Mouse (Mus musculus) stomach, embryonic 16.5 days (tissue): Measurements from ENCODE around the gene Mfap4. TPM values are rescaled to one million over a fixed set of nuclear protein-coding genes. Genes with fewer than 3 reads are reported as not detected.

Experiments
- ATAC-seq: fragments of 200-750 bp; cut with Nextera tagmentation; 2 replicates; pipeline ENCODE4 v1.8.0; 2017; ENCODE audit warnings: moderate number of reproducible peaks, moderate TSS enrichment; ENCODE audit not compliant: insufficient read depth, low FRiP score
- H3K27ac ChIP-seq: fragments of 300-500 bp; sonication (generic); 2 replicates; pipeline ENCODE4 v1.5.1; 2014; ENCODE audit warnings: low read length
- H3K27me3 ChIP-seq: fragments of 300-500 bp; sonication (generic); 2 replicates; pipeline ENCODE4 v1.6.1; 2014; ENCODE audit warnings: low read length, control low read depth, mixed read lengths; ENCODE audit not compliant: control insufficient read depth, insufficient read depth
- H3K36me3 ChIP-seq: fragments of 300-500 bp; sonication (generic); 2 replicates; pipeline ENCODE4 v1.6.1; 2014; ENCODE audit warnings: low read length; ENCODE audit not compliant: control insufficient read depth, insufficient read depth
- H3K4me1 ChIP-seq: fragments of 300-500 bp; sonication (generic); 2 replicates; pipeline ENCODE4 v1.6.1; 2014; ENCODE audit warnings: low read length, control low read depth, mixed read lengths; ENCODE audit not compliant: control insufficient read depth, insufficient read depth
- H3K4me2 ChIP-seq: fragments of 300-500 bp; sonication (generic); 2 replicates; pipeline ENCODE4 v1.6.1; 2014; ENCODE audit warnings: low read depth, low read length, mixed read lengths
- H3K4me3 ChIP-seq: fragments of 300-500 bp; sonication (generic); replicated peaks from 2 replicates; pipeline ENCODE4 v1.5.1; 2014; ENCODE audit warnings: mild to moderate bottlenecking, low read length
- H3K9ac ChIP-seq: fragments of 300-500 bp; sonication (generic); 2 replicates; pipeline ENCODE4 v1.6.1; 2014; ENCODE audit warnings: low read length
- H3K9me3 ChIP-seq: fragments of 300-500 bp; sonication (generic); replicated peaks from 2 replicates; pipeline ENCODE4 v1.6.1; 2016; ENCODE audit warnings: low read length, control low read depth; ENCODE audit not compliant: control insufficient read depth
- whole genome bisulfite sequencing: fragments of 180-500 bp; shearing (Covaris S2); extraction: QIAGEN DNeasy Blood & Tissue Kit; methylation state at CpG from one replicate; pipeline ENCODE4 v1.1.7; 2014; 5-methylcytosine and 5-hydroxymethylcytosine counted together
- polyA plus RNA-seq: library from polyadenylated mRNA; unstranded; fragments of >200 nt; fragmentation: Nextera tagmentation; extraction: Ambion mirVana; gene quantifications from 2 replicates; pipeline ENCODE4 v1.2.1, GENCODE M21; 2015

The Mfap4 gene
- polyA plus RNA-seq, 1 experiment from 2014 or later = 402 TPM

DNA sequence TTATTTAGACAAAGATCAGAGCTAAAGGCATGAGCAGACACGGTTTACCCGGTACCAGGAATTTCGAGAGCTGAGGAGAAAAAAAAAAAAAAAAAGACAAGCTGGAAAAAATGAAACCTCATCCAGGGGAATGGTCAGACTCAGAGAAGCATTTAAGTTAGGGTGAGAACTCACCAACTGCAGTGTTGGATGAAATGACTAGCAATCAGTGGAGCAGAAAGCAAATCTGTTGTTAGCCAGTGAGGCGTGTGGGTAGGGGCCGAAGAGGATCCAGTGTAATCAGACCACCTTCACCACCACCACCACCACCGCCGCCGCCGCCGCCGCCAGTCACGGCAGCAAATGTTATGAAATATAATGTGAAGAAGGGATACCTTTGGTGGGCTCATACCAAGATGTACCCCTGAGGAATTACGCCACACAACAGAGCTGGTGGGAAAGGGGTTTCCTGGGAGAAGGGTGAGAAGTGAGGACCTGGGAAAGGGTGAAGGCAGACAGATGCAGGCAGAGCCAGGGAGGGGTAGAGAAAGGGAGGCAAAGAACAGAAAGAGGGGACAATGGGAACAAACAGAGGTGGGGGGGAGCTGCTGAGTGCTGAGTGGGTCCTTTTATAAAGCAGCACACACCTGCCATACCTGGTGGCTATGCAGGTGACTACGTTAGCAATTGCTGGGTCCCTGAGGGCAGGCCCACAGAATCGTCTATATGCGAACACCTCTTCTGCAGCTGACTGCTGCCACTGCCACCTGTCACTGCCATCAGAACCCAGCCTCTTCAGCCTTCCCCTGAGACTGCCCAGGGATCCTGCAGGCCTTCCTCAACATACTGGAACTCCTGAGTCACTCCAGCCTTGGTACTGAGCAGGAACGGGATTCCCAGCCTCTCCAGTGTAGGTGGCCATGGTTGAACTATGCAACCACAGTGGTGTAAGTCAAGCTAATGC is 7.4 kb upstream of the Mfap4 start:
- Histone ChIP-seq H3K9me3 (no peaks in the 10 kb centered on the region), H3K27ac (no peak overlapping the region), H3K4me1 (peaks cover 10% of the 10 kb centered on the region; the same call in 1 of the 2 replicates), H3K4me3 (0 out of 2 replicates have a peak overlapping the region, but pooled peaks have one; percentile 12), H3K4me2 (peak overlapping the region; percentile 39), H3K36me3 (no peaks in the 10 kb centered on the region), H3K27me3 (no peaks in the 10 kb centered on the region), H3K9ac (no peak overlapping the region)
- 59% methylated on average over 17 of the region's 17 CpGs for WGBS
- ATAC-seq = no peak

DNA sequence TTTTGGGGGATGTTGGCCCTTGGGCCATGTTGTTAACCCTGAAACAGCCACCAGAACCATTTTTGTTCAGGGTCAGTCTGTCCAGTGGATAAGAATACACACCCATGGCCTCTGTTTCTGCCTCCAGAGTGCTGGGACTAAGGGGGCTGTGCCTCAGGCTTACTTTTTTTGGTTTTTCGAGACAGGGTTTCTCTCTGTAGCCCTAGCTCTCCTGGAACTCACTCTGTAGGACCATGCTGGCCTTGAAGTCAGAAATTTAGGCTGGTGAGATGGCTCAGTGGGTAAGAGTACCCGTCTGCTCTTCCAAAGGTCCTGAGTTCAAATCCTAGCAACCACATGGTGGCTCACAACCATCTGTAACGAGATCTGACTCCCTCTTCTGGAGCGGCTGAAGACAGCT is 6.4 kb upstream of the Mfap4 start:
- Histone ChIP-seq H3K9ac (no peak overlapping the region), H3K27ac (no peak overlapping the region), H3K36me3 (no peaks in the 10 kb centered on the region), H3K9me3 (no peaks in the 10 kb centered on the region), H3K4me2 (no peak overlapping the region), H3K4me3 (no peak overlapping the region), H3K27me3 (no peaks in the 10 kb centered on the region), H3K4me1 (peaks cover 12% of the 10 kb centered on the region)
- no peak for ATAC-seq
- 91% methylated on average over 4 of the region's 4 CpGs for WGBS

DNA sequence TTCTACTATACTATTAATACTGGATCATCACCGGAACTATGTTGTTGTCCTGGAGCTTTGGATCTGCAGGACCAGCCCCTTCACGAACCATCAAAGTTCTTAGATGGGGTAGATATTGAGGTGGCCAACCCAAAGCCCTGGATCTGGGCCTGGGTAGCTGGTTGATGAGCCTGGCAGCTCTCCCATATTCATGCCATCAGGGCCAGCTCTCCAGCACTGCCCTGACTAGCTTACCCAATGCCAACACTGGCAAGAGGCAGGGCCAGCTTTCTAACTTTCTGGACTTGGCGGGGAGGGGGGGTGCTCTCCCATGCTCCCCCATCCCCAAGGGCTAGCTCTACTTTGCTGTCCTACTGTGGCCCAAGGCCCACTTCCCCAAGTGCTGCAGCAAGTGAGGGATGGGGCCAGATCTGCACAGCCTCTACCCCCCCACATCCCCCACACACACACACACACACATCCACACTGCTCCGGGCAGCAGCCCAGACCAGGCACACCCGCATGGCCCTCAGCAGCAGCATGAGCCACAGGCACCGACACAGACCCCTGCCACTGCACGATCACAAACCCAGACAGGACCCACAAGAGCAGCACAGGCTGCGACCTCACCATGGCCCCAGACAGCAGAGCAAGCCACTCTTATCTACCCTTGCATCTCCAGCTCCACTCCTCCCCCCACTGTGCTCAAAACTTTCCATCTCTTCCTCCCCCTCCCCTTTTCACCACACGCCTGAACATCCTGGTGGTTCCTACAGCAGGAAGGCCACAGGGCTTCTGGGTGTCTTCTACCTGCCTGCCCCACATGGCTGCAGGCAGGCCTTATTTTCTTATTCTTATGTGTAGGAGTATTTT is 3.8 kb upstream of the Mfap4 start:
- no peaks in the 10 kb centered on the region for H3K9me3 ChIP-seq
- no peak for ATAC-seq
- peaks cover 16% of the 10 kb centered on the region for H3K4me1 ChIP-seq
- 55% methylated on average over 9 of the region's 9 CpGs for WGBS
- no peaks in the 10 kb centered on the region for H3K27me3 ChIP-seq
- no peaks in the 10 kb centered on the region for H3K36me3 ChIP-seq
- no peak overlapping the region for H3K4me2 ChIP-seq
- no peak overlapping the region for H3K9ac ChIP-seq
- H3K27ac ChIP-seq = no peak overlapping the region
- H3K4me3 ChIP-seq = no peak overlapping the region

DNA sequence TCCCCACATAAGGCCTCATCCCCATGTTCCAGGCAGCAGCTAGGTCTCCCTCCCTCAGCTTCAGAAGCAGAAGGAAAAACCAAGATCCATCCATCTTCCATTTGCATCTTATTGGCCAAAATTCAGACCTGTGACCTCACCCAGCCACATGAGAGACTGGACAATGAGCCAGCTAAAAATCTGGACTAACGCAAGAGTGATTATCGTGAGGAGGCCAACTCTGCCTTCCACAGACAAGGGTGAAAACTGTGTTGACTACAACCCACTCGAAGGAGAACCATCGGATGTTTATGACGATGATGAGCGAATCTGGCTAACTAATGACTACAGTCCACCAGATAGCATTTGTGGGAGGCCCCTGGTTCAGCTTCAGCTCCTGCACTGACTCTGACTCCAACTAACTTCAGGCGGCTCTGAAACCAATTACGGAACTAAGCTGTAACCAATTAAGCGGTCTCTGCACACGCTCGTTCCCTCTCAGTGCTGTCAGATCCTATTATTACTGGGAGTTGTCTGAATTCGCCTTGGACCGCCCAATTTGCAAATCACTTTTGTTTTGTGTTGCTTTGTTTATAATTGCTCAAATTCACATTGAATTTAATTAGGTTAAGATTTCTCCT is 1.9 kb upstream of the Mfap4 start:
- Histone ChIP-seq H3K4me2 (no peak overlapping the region), H3K9me3 (no peaks in the 10 kb centered on the region), H3K36me3 (peaks cover under 1% of the 10 kb centered on the region; the same call in 1 of the 2 replicates), H3K4me3 (no peak overlapping the region), H3K27ac (peak overlapping the region; percentile 99), H3K9ac (no peak overlapping the region), H3K27me3 (no peaks in the 10 kb centered on the region), H3K4me1 (peaks cover 25% of the 10 kb centered on the region)
- no peak for ATAC-seq
- WGBS = 76% methylated on average over 13 of the region's 13 CpGs

GRCm38 (mm10) chr11:61484256-61484612 is 997 bp upstream of the Mfap4 start:
- Histone ChIP-seq H3K4me1 (peaks cover 28% of the 10 kb centered on the region), H3K9me3 (no peaks in the 10 kb centered on the region), H3K27me3 (no peaks in the 10 kb centered on the region), H3K9ac (peak overlapping the region; percentile 69), H3K4me3 (0 out of 2 replicates have a peak overlapping the region, but pooled peaks have one; percentile 13), H3K27ac (peak overlapping the region; percentile 99), H3K4me2 (peak overlapping the region; percentile 60), H3K36me3 (peaks cover 8% of the 10 kb centered on the region)
- 21% methylated on average over 10 of the region's 10 CpGs for WGBS
- no peak for ATAC-seq

GRCm38 (mm10) chr11:61485541-61486457 is 568 bp downstream of the Mfap4 start:
- Histone ChIP-seq H3K4me2 (peak overlapping the region; percentile 60), H3K27ac (peak overlapping the region; percentile 99), H3K4me3 (peak overlapping the region; percentile 55), H3K9ac (peak overlapping the region; percentile 79), H3K27me3 (no peaks in the 10 kb centered on the region), H3K9me3 (no peaks in the 10 kb centered on the region), H3K4me1 (peaks cover 30% of the 10 kb centered on the region), H3K36me3 (peaks cover 19% of the 10 kb centered on the region)
- WGBS = 41% methylated on average over 22 of the region's 22 CpGs
- no peak for ATAC-seq

- no peaks in the 10 kb centered on the region for H3K9me3 ChIP-seq
- peak overlapping the region; percentile 99 for H3K27ac ChIP-seq
- no peaks in the 10 kb centered on the region for H3K27me3 ChIP-seq
- H3K9ac ChIP-seq = peak overlapping the region; percentile 79
- H3K4me2 ChIP-seq = peak overlapping the region; percentile 60
- no peak for ATAC-seq
- H3K4me3 ChIP-seq = peak overlapping the region; percentile 55
- peaks cover 27% of the 10 kb centered on the region for H3K36me3 ChIP-seq
- WGBS = 75% methylated on average over 14 of the region's 14 CpGs
- peaks cover 24% of the 10 kb centered on the region for H3K4me1 ChIP-seq
Measured at GRCm38 (mm10) chr11:61486458-61487219, 1.4 kb downstream of the Mfap4 start.
